Mouse (Mus musculus) layer of hippocampus, postnatal 36 days (tissue): Measurements from ENCODE around the gene Akr1c12. TPM values are rescaled to one million over a fixed set of nuclear protein-coding genes. Genes with fewer than 3 reads are reported as not detected.
"Not testable (repeated sequence)": the region's sequence is repeated elsewhere in the genome, so short reads cannot be mapped to it uniquely, and the experiment has no call there.

Experiments
- DNase-seq, 2 experiments: peaks; one replicate each; pipeline ENCODE4 v3.0.0; 2022
- total RNA-seq, 2 experiments: library from RNA; stranded (reverse); gene quantifications; 2 replicates each; pipeline ENCODE4 v1.2.3; 2021

Gene Akr1c12
- not detected for total RNA-seq

DNA sequence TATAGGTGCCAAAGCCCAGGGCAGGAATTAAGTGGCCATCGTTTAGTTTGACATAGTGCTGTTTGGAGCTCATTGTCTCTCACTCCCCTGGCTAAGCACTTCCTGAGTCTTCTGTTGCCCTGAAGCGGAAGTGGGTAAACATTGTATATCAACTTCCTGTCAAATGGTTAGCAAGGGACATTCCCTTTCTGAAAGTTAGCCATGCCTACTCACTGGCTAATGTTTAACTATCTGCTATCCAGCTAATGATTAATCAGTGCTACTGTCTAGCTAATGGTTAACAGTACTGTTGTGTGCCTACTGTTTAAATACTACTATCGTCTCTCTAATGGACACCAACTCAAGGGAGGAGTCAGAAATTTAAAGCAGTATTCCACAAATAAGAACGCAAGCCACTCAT is at the start of gene Akr1c12:
Gene Akr1c12 (minus strand): TSS at position 150 of the 400 bp plus-strand sequence.
- DNase-seq = no peak

DNA sequence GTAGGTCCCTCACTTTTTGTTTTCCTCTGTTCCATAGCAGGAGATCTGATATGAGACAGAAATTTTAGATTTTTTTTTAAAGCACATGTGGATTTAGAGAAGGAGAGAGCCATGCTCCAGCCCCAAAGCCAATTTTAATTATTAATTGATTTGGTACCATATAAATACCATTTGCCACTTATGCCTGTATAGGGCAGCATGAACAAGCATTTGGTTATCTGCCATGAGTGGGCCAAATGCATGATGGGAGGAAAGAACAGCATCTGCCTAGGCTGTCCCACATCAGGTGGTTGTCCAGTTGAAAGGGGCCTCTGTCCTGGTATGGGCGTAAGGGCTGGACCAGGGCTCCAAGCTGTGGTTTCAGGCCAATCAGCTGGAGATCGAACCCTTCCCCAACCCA is 39.5 kb upstream of the Akr1c12 start:
- no peak for DNase-seq

DNA sequence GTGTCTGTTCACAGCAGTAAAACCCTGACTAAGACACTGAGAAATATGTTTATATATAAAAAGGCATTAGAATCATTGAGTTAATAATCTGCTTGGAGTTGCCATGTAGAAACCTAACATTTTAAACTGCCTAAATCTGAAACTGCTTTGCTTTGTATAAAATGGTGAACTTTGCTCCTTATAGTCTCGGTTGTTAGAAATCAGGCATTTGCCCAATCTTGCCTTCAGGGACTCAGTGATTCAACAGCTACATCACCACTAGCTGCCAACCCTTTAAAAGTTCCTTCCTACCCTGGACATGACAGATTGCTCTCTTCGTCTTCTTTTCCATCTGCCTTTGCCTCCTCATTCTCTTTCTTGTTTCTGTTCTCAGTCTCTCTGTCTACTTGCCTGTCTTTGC is 34.7 kb upstream of the Akr1c12 start:
- DNase-seq = no peak

DNA sequence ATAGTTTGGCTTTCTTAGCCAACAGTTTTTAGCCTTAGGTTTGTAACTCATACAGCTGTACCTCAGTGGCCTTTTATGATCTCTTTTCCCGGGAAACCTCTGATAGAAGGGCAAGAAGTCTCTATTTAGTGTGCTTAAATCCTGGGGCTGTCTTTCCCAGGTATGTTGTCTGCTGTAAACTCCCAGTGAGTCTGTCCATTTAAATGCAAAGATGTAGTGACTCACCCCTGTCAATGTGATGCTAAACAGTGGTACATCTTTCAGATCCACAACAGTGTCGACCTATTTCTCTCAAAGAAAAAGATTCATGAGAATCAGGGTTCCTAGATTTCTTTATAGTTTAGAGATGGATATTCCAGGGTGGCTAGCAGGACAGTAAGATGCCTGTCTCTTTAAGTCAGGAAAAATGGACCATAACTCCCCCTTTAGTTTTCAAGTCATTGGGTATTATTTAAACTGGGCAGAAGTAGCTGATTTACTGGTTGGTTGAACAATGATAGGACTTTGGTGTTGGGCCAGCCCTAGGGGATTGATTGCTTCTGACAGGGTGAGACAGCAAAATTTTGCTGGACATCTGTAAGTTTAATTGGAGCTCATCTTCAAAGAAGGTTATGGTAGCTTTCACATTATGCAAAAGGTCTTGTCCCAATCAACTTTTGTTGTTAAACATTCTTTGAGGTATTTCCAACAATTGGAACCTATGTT is 25.8 kb upstream of the Akr1c12 start:
- no peak for DNase-seq

DNA sequence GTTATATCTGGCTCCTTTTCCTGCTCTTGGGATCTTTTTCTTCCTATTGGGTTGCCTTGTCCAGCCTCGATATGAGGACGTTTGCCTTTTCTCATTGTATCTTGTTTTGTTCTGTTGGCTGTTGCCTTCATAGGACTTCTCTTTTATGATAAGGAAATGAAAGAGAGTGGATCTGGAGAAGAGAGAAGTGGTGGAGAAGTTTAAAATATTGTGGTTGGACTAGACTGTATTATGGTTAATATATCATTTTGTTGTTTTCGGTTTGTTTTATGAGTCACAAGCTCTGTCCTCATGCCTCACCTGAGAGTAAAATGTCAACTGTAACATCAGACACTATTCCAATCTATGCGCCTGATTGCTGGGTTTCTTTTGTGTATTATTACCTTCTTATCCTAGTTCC is 17.8 kb upstream of the Akr1c12 start:
- DNase-seq = no peak

DNA sequence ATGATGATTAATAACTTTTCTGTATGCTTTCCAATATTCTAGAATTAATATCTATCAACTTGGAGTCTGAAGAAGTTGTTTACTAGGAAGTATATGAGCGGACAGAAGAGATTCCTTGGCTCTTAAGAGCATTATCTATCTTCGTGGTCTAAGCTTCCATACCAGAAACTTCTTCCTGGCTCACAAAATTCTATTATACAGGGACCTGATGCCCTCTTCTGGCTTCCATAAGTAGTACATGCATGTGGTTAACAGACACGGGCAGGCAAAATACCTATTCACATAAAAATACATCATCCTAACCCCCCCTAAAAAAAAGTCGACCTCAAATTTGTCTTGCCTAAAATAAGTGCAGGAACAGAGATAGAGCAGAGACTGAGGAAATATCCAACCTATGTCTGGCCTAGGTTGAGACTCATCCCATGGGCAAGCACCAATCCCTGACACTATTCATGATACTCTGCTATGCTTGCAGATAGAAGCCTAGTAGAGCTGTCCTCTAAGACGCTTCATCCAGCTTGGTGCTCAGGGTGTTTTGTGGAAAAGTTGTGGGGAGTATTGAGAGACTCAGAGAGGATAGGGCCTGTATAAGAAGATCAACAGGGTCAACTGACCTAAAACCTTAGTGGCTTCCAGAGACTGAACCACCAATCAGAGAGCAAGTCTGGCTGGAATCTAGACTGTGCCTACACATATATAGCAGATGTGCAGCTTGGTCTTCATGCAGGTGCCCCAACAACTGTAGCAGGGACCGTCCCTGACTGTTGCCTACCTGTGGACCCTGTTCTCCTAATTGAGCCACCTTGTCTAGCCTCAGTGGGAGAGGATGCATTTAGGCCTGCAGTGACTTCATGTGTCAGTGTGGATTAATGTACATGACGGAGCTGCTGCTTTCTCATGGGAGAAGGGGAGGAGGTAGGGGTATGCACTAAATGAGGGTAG is 2.5 kb upstream of the Akr1c12 start:
- DNase-seq = peak in 1 of 2 experiments; percentile 13

DNA sequence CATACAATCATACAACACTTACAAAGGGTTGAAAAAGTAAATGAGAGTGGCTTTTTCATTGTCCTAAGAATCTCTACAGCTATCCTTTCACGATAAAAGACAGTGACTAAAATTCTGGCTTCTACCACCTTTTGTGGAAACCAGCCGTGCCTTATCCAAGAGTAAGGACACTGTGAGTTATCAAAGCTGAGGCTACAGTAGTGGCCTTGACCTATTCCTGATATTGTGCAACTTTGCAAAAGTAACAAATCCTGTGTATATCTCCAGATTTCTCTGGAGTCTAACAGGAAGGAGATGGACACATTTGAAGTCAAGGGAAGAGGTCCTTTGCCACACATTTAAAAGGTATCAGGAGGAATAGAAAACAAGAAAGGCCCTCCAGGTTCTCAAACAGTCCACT is 1.7 kb downstream of the Akr1c12 start:
- no peak for DNase-seq

DNA sequence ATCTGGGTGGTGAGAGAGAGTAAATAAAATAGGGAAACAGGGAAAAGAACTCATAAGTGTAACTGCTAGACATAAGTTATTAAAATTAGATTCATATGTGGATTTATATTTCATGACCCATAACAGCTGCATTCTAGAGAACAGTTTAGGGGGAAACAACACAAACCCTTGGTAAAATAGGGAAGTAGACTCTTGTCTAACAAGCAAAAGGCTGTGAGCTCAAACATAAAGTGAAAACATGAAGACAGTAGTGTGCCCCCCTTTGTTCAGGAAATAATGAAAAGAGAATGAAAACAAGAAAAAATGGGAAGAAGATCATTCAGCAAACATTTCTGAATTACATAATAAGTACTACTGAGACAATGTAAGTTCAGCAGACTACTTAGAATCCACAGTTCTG is 8.4 kb downstream of the Akr1c12 start:
- DNase-seq = no peak

DNA sequence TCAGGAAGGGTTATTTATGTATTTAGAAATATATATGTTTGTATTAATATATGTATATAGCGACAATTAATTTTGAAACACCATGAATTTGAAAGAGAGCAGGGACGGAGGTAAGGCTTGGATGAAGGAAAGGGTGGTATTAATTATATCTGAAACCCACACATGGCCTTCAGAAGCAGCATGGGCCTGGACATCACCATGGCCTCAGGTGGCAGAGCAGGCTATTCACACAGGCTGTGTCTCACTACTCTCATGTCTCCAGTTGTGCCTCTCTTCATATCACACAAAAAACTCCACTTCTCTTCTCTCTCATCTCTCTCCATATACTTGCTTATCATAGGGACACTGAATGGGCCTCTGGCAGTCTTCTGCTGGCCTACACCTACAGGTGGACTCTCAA is 13.8 kb downstream of the Akr1c12 start:
- not testable (repeated sequence) for DNase-seq

DNA sequence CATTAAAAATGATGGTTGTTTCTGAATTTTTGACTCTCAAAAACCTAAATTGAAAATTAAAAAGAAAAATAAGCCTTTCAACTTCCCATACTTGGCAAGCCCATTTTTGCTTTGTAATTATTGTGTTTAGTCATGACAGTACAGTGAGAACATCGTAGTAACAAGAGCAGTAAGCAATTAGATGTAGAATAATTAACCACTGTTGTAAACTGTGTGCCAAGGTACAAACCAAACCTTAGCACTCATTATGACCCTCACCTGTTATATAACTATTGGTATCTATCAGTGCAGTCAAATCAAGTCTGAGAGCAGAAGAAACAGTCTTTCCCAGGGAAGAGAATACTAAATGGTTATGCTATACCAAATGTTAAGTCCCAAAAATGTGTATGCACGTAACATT is 14.2 kb downstream of the Akr1c12 start:
- no peak for DNase-seq

DNA sequence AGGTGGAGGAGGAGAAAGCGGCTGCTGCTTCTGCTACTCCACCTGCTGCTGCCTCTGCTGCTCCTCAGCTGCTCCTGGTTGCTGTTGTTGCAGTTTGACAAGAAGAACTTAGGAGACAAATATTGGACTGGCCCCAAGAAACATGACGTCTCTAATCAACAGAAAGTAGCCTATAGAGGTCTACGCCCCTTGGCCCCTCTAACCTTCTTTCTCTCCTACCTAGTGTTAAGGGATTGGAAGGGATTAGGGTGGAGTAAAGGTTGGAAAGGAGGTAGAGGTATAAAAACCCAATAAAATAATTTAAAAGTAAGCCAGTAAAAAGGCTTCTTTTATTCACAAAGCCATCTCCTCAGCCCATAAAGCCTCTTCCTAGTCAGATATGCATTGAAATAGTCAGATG is 14.6 kb downstream of the Akr1c12 start:
- no peak for DNase-seq

DNA sequence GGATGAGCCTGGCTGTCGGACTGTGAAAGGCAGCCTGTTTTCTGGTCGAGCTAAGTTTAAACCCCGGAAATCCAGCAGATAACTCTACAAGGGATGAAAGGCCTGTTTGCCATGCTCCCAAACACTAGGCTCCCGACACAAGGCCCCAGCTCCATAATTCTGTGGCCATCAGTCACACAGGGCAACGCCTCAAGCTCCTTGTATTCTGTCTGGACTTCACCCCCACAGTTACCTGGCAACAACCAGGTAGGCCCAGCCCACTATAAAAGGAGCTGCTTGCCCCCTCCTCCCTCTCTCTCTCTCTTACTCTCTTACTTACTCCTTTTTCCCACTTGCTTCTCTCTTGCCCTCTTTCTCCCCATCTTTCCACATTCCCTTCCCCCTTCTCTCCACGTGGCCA is 21.9 kb downstream of the Akr1c12 start:
- no peak for DNase-seq

DNA sequence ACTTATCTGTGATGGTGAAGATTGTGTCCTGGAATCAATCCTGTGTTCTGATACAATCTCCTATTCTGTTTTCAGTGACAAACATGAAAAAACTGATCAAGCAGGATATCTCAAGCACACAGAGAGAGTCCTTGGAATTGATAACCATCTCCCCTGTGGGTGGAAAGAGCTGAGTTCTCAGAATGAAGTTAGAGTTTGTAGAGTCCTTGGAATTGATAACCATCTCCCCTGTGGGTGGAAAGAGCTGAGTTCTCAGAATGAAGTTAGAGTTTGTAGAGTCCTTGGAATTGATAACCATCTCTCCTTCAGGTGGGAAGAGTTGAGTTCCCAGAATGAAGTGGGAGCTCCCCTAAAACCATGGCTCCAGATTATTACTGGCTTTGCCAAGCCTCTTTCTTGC is 22.3 kb downstream of the Akr1c12 start:
- DNase-seq = not testable (repeated sequence)

DNA sequence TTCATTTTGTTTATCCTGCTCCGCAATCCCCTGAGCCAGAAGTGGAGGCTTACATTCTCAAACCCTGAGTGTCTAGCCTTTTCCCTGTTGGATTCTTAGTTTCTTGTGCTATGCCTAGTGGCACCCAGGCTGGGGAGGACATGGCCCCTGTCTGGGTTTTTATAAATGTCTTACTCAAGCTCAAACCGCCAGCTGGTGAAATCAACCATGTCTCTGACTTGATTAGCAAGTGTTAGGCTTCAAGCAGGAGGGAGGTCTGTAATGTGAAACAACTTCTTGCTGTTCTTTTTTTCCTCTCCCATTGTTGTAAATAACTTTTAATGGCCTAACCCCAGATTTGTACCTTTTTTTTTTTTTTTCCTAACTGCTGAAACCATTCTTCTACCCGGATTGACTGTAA is 29.9 kb downstream of the Akr1c12 start:
- no peak for DNase-seq

DNA sequence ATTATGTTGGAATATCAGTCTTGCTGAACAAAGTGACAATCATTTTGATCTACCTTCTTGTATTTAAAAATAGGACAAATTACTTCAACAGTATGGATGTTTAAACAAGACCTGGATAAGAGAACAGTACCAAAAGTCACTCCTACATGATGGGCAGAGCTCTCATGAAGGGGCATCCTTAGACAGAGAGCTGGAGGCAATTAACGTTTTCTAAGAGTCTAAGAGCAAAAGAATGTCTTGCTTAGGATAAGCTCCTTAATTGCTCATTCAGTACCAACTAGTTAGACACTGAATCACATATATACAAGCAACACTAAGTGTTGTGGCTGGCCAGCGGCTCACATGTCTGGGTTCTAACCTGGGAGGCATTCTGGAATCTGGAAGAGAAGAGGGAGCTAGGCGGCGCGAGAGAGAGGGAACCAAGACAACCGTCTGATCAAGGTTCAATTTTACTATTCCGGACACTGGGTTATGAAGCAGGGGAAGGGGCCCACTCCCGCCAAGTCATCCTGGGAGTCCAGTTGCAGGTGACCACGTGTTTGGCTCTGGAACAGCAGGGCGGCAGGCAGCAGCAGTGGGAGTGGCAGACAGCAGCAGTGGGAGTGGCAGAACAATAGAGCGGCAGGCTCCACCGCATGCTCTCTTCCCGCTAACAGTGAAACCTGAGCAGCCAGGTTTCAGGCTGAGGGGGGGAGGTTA is 34.2 kb downstream of the Akr1c12 start:
- DNase-seq = peak in 1 of 2 experiments; percentile 1

DNA sequence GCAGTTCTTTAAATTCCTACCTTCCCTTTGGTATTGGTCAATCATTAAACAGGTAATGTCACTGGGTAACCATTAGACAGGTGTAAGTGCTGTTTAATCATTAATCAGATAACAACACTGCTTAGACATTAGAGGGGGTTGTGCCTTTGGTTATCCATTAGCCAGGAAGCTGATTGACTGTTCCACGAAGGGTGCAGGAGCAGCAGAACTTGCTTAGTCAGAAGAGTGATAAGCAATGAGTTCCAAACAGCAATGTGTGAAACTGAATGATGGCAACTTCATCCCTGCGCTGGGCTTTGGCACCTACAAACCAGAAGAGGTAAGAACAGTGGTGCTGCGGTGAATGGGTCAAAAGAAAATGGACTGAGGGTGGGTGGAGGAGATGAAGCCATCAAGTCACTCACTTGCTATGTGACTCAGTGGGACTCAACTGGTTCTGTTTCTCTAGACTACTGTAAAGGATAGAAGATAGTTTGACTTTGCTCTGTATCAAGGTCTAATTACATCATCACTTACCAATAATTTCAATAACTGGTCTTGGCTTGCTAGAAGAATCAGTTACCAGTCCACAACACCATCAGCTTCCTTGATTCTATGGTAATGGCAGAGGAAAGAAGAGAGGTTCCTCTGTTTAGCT is 45.6 kb downstream of the Akr1c12 start:
- no peak for DNase-seq

DNA sequence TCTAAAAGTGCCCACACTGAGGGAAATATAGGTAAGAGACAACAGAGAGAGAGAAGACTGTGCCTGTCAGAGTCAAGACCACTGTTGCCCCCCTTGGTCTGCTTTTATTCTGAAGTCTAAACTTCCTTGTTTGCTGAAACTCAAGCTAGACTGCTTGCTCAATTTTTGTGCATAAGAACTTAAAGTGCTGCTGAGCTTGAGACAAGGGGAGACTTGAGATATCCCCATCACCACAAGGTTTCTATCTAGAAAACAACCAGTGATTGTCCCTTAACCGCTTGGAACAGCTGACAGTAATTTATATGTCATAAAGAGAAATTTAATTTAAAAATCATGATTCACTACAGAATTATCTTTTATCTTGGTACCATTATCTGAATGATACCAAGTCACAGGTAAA is 46.1 kb downstream of the Akr1c12 start:
- no peak for DNase-seq

DNA sequence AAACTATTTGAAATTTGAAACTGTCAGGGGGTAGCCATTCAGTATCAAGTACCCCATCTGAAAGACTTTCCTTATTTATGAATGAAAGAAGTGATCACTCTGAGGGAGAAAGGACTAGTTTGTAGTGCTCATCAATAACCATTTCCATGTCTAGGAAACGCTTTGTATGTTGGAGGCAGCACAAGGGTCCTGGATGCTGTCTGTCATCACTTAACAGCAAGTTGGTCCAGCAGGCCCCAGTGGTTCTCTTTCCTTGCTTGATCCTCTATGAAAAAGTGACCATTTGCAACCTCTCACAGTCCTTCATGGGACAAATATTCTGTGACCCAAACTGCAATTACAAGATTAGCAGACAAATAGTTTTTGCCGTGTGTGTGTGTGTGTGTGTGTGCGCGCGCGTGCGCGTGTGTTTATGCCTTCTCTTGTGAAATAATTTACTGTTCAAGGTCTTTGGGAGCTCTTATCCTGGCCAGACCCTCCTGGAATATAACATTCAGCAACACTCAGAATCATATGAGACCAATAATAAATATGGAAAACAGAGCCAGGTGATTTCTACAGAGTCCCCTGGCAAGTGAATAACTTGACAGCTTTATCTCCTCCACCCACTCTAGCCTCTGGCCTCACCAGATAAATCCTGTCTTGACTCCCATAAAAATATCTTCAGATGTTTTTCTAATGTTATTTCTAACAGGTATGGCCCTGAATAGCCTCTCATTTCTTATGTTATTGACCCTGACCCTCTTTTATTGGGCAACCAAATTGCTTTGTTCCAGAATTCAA is 48.2 kb downstream of the Akr1c12 start:
- no peak for DNase-seq

DNA sequence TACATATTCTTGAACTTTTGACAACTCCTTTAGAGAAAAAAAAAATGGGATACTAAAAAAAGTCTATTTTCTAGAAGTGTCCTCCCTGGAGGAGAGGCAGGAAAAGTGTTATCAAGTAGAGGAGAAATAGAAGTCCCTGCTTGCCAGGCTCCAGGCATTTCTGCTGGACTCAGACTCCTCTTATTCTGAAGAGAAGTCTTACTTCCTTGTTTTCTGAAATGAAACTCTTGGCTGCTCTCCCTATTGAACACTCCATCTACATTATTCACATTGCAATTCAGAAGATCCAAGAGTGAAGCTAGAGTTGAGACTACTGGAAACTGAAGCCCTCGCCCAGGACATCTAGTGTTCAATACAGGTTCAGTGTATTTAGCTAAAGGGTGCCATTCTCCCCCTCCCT is 50.8 kb downstream of the Akr1c12 start, which contains the start of gene Akr1c19:
Gene Akr1c19 (plus strand): TSS at position 260 of the 400 bp plus-strand sequence.
- no peak for DNase-seq
